ENCODE assay signal across 19 mouse cellular contexts in the genomic region with DNA sequence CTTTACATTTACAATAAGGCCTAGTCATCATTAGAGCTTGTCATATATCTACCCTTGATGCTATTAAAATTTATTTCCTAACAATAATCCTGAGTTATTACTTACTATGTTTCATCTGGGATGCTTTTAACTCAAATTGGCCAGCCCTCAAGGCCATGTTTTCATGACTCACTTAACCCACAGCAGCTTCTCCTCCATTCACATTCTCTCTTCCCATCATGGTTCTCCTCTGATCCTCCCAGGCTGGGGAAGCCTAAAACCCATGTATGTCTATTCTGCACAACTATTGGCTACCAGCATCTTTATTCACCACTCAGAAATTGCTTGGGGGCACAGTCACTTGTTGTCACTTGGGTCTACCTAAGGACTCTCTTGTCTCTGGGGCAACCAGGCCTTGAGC.
A peak's percentile ranks its signal among the peaks of the same experiment; 100 is the strongest.
DNase-seq lines count a peak whose midpoint lies in the region; ATAC-seq lines count a peak whose summit lies in the region.
"Had no signal": no experiment of that assay in that cellular context is flagged by ENCODE, and none has a peak within 500 bp of the region (broad histone marks: within the 10 kb centered on the region; RNA-seq: fewer than 3 reads in every experiment).

No protein-coding gene starts in this region.

- peak; percentile 66 for DNase-seq in adrenal gland, adult 2 months
- no peak for DNase-seq in adrenal gland, adult 18-20 months (ENCODE audit: low spot score in 2 of 2)
- DNase-seq in adrenal gland, postnatal 10 days: peak; percentile 36
- peak; percentile 30 for DNase-seq in adrenal gland, postnatal 25 days
- DNase-seq in right cerebral cortex, postnatal 14 days: no peak
- DNase-seq: cerebellum, adult 11-12 months; cerebellum, adult 2 months; cerebellum, adult 9-10 months; cerebellum, postnatal 10 days; cerebellum, postnatal 25 days; forebrain, postnatal 0 days had no signal

- H3K36me3 ChIP-seq in forebrain, embryonic 13.5 days (ENCODE audit: poor library complexity, severe bottlenecking): no peaks in the 10 kb centered on the region
- H3K36me3 ChIP-seq: embryonic facial prominence, embryonic 10.5 days; embryonic facial prominence, embryonic 12.5 days; forebrain, embryonic 10.5 days; forebrain, embryonic 12.5 days; forebrain, embryonic 15.5 days had no signal

- H3K9ac ChIP-seq in forebrain, embryonic 13.5 days: no peak overlapping the region
- H3K9ac ChIP-seq: embryonic facial prominence, embryonic 12.5 days; forebrain, embryonic 12.5 days; forebrain, embryonic 15.5 days; forebrain, postnatal 0 days had no signal

- no peaks in the 10 kb centered on the region for H3K27me3 ChIP-seq in forebrain, embryonic 13.5 days
- H3K27me3 ChIP-seq: embryonic facial prominence, embryonic 12.5 days; forebrain, embryonic 12.5 days; forebrain, embryonic 15.5 days had no signal

- H3K4me2 ChIP-seq in forebrain, embryonic 13.5 days: no peak overlapping the region
- H3K4me2 ChIP-seq: embryonic facial prominence, embryonic 12.5 days; forebrain, embryonic 12.5 days; forebrain, embryonic 15.5 days had no signal

- no peaks in the 10 kb centered on the region for H3K9me3 ChIP-seq in forebrain, embryonic 13.5 days (replicated peaks)
- H3K9me3 ChIP-seq: embryonic facial prominence, embryonic 10.5 days; embryonic facial prominence, embryonic 12.5 days; forebrain, embryonic 10.5 days; forebrain, embryonic 12.5 days; forebrain, embryonic 15.5 days had no signal

- H3K4me1 ChIP-seq in forebrain, embryonic 13.5 days: no peaks in the 10 kb centered on the region
- H3K4me1 ChIP-seq: embryonic facial prominence, embryonic 10.5 days; embryonic facial prominence, embryonic 12.5 days; forebrain, embryonic 10.5 days; forebrain, embryonic 12.5 days; forebrain, embryonic 15.5 days had no signal

- no peak overlapping the region for H3K4me3 ChIP-seq in forebrain, embryonic 13.5 days
- H3K4me3 ChIP-seq: embryonic facial prominence, embryonic 10.5 days; embryonic facial prominence, embryonic 12.5 days; erythroblast, embryonic 14.5 days; forebrain, embryonic 10.5 days; forebrain, embryonic 12.5 days; forebrain, embryonic 15.5 days had no signal

- H3K27ac ChIP-seq in forebrain, embryonic 13.5 days: no peak overlapping the region
- H3K27ac ChIP-seq: embryonic facial prominence, embryonic 10.5 days; embryonic facial prominence, embryonic 12.5 days; forebrain, embryonic 10.5 days; forebrain, embryonic 12.5 days; forebrain, embryonic 15.5 days had no signal

- ATAC-seq in forebrain, embryonic 13.5 days: no peak
- no peak for ATAC-seq in erythroblast, adult 5-6 weeks (replicated peaks; ENCODE audit: low FRiP score, poor library complexity, severe bottlenecking)
- ATAC-seq: forebrain, embryonic 15.5 days; forebrain, postnatal 0 days had no signal

Comparison
In these comparisons a context has a peak if more than half of its experiments do, and no peak if none do; other contexts are left out.
1. DNase-seq: peak in adrenal gland, adult 2 months (single experiment), adrenal gland, postnatal 10 days (single experiment) and adrenal gland, postnatal 25 days (single experiment); none in adrenal gland, adult 18-20 months (0 of 2) and right cerebral cortex, postnatal 14 days (single experiment).